Mouse (Mus musculus): ENCODE measurements around the gene Sncg.
"Not testable (repeated sequence)": the region's sequence is repeated elsewhere in the genome, so short reads cannot be mapped to it uniquely, and the experiment has no call there.

Gene Sncg

DNA sequence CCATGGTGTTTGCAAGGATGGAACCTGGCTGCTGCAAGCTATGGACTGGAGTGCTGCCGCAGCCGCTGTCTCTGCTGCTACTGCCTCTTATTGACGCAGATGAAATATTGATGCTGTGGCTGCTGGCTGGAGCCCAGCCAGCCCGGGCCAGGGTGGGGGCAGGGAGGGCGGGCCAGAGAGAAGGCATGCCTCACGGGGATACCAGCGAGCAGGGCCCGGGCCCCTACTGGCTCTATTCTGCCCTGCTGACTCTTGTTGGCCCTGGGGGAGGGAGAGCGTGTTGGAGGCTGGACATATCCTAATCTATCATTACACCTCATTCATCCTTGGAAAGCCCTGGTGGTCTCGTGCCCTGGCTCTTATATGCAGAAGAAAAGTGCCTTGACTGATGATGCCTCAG is at the start of gene Sncg:
TSS of gene Sncg (minus strand) at position 213 of the 400 bp plus-strand sequence.
- in situ Hi-C loops (cut with MboI, MseI), result no loop called here

DNA sequence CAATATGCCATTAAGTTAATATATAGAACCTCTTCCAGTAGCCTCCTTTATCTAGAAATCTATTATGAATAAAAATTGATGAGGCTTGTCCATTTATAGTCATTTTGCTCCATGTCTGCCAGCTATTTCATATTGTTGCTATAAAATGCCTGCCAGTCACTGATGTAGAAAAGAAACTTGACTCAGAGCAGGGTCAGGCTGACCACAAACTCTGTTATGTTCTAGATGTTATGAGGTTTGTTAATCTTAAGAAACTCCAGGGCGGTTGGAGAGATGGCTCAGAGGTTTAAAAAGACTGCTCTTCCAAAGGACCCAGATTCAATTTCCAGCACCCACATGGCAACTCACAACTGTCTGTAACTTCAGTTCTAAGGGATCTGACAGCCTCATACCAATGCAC is 46.5 kb upstream of the Sncg start:
- in situ Hi-C loops (cut with MboI, MseI), result no loop called here

- in situ Hi-C loops (cut with MboI, MseI), result no loop called here
Measured at GRCm38 (mm10) chr14:34417501-34417900, 42.9 kb upstream of the Sncg start.

DNA sequence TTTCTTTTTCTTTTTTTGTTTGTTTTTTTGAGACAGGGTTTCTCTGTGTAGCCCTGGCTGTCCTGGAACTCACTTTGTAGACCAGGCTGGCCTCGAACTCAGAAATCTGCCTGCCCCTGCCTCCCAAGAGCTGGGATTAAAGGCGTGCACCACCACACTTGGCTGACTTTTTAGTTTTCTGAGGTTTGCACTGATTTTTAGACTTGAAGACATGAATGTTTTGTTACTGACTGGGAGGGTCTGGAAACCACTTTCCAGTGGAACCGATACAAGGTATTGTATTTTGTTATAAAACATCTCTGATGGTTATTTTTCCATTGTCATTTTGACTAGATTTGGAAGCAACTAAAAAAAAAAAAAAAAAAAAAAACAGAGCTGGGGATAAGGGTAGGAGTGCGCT is 42.4 kb upstream of the Sncg start:
- in situ Hi-C loops (cut with MboI, MseI), result not testable (repeated sequence)

- in situ Hi-C loops (cut with MboI, MseI), result no loop called here
Measured at GRCm38 (mm10) chr14:34412164-34412896, 37.7 kb upstream of the Sncg start.

DNA sequence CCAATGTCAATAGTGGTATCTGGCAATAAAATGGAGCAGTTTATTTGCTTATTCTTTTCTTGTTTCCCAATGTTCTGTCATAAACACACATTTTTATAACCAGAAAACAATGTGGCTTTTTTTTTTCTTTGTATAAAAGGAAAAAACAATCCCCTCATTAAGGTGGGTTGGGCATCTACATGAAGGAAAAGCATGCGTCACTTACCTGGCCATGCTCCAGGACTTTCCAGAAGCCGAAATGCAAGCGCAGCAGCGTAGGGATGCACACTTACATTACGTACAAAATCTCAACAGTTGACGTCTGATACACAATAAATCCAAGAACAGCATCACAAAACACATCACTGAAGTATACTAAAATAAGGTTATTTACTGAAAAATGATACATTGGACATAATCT is 36.1 kb upstream of the Sncg start:
- in situ Hi-C loops (cut with MboI, MseI), result no loop called here

- in situ Hi-C loops (cut with MboI, MseI), result loop anchor here (10.0 kb wide), 1 partner anchor 371 kb away; no protein-coding TSS in a partner anchor
Measured at GRCm38 (mm10) chr14:34403424-34403823, 28.8 kb upstream of the Sncg start.

DNA sequence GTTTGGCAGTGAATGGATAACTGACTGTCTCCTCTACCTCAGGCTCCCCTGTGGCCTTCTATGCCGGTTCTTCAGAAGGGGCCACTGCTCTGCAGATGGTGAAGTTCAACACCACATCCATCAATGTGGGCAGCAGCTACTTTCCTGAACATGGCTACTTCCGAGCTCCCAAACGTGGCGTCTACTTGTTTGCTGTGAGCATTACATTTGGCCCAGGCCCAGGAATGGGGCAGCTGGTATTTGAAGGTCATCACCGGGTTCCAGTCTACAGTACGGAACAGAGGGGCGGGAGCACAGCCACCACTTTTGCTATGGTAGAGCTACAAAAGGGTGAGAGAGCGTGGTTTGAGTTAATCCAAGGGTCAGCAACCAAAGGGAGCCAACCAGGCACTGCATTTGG is 28.3 kb upstream of the Sncg start:
- in situ Hi-C loops (cut with MboI, MseI), result loop anchor here (10.0 kb wide), 1 partner anchor 372 kb away; no protein-coding TSS in a partner anchor

DNA sequence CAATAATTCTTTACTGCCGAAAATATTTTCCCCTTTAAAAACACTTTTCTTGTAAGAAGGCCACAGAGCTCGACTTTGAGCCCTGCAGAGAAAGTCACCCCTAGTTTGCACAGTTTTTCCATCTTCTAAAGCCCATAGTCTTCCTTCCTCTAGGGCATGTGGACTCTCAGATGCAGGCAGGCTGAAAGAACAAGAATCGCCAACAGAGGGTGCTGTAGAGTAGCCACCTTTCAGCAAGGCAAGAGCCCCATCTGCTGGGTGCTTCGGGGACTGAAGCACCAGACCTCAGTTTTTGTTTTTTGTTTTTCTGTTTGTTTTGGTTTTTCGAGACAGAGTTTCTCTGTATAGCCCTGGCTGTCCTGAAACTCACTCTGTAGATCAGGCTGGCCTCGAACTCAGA is 26.5 kb upstream of the Sncg start:
- in situ Hi-C loops (cut with MboI, MseI), result loop anchor here (10.0 kb wide), 1 partner anchor 374 kb away; no protein-coding TSS in a partner anchor

DNA sequence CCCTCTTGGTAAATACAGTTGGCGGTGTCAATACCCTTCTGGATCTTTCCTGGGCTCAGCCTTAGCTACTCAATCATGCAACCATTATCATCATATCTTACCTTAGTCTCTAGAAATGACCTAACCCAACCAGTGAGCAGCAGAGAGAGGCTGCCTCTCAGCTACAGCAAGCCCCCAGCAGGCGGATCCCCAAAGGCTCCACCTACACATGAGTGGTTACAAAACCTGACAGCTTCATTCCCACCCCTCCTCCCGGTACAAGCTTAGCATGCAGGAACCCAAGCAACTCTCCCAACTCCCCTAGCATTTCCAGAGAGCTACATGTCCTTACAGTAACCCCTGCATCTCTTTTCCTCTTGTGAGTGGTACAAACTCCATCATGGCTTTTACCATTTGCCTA is 25.4 kb upstream of the Sncg start:
- in situ Hi-C loops (cut with MboI, MseI), result loop anchor here (10.0 kb wide), 1 partner anchor 375 kb away; no protein-coding TSS in a partner anchor

DNA sequence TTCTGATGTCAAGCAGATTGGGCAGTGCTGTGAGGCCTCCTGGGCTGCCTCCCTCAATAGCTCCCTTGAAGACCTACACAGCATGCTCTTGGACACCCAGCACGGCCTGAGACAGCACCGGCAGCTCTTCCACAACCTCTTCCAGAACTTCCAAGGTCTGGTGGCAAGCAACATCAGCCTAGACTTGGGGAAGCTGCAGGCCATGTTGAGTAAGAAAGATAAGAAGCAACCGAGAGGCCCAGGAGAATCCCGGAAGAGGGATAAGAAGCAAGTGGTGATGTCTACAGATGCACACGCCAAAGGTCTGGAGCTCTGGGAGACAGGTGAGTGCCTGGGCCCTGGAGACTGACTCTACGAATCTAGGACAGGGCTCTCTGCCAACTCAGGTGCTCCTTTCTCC is 24.7 kb upstream of the Sncg start:
- in situ Hi-C loops (cut with MboI, MseI), result loop anchor here (5.0 kb wide), 1 partner anchor 322 kb away; no protein-coding TSS in a partner anchor

DNA sequence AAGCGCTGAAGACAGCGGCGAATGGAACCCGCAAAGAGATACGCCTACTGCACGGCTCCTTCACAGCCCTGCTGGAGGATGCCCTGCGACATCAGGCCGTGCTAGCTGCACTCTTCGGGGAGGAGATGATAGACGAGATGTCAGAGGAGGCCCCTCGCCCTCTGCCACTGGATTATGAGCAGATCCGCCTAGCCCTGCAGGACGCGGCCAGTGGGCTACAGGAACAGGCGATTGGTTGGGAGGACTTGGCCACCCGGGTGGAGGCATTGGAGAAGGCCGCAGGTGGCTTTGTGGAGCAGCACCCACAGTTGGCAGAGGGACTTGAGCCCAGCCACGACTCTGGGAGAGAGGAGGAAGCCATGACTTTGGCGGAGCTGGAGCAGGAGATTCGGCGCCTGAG is 24.3 kb upstream of the Sncg start:
- in situ Hi-C loops (cut with MboI, MseI), result loop anchor here (5.0 kb wide), 1 partner anchor 322 kb away; no protein-coding TSS in a partner anchor

- in situ Hi-C loops (cut with MboI, MseI), result loop anchor here (5.0 kb wide), 1 partner anchor 321 kb away; no protein-coding TSS in a partner anchor
Measured at GRCm38 (mm10) chr14:34397871-34398270, 23.3 kb upstream of the Sncg start.

- in situ Hi-C loops (cut with MboI, MseI), result no loop called here
Measured at GRCm38 (mm10) chr14:34393295-34393694, 18.7 kb upstream of the Sncg start.

- in situ Hi-C loops (cut with MboI, MseI), result no loop called here
Measured at GRCm38 (mm10) chr14:34382921-34383704, 8.5 kb upstream of the Sncg start.

- in situ Hi-C loops (cut with MboI, MseI), result no loop called here
Measured at GRCm38 (mm10) chr14:34378560-34379331, 4.2 kb upstream of the Sncg start.

DNA sequence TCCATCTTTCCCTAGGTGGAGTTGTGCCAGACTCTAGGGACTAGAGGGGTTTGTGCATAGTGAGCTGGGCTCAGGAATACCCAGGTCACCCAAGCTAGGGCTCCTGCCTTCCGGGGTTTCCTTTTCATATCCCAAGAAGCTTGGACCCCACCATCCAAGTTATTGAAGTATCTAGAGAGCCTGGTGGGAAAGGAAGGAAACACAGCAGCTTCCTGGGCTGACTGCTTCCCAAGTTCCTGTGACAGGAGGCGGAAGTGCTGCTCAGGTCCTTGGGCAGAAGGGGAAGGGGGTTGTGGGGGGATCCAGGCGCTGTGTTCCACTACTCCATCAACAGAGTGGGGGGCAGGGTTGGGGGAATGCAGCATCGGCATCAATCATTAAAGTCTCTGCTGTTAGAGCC is 2.5 kb upstream of the Sncg start:
- in situ Hi-C loops (cut with MboI, MseI), result no loop called here

DNA sequence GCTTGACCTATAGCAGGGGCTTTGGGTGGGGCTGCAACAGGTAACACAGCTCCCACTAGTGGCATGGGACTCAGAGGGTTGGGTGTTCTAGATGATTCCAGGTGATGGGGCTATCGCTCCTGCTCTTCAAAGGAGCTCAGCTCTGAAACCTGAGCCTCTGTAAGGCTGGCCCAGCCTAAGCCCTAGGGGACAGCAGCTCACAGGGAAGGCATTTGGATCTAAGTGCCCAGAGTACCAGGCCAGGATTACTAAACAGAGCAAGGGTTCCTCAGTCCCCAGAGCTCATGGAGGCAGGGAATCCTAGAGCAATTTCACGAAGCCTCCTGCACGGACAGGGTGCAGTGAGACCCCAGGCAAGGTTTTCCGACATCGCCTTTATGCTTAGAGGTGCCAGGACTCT is 1.4 kb upstream of the Sncg start:
- in situ Hi-C loops (cut with MboI, MseI), result no loop called here

GRCm38 (mm10) chr14:34375415-34375904 is 871 bp upstream of the Sncg start, which contains the start of gene Mmrn2:
TSS of gene Mmrn2 (plus strand) at chr14:34375465.
- in situ Hi-C loops (cut with MboI, MseI), result no loop called here

GRCm38 (mm10) chr14:34373581-34373980 is 1.0 kb downstream of the Sncg start:
- in situ Hi-C loops (cut with MboI, MseI), result no loop called here

- in situ Hi-C loops (cut with MboI, MseI), result no loop called here
Measured at GRCm38 (mm10) chr14:34372646-34373045, 1.9 kb downstream of the Sncg start.

GRCm38 (mm10) chr14:34371763-34372162 is 2.8 kb downstream of the Sncg start:
- in situ Hi-C loops (cut with MboI, MseI), result no loop called here
